Mouse (Mus musculus): ENCODE measurements around the gene Gm44790. TPM values are rescaled to one million over a fixed set of nuclear protein-coding genes. Genes with fewer than 3 reads are reported as not detected.

Gene Gm44790
- total and polyA plus RNA-seq, 2 experiments: 0.83 to 4.0 TPM

GRCm38 (mm10) chr6:86471317-86471716 is 44.9 kb downstream of the Gm44790 start:
- peaks cover 14% of the 10 kb centered on the region; the same call in 1 of the 2 replicates for H3K4me1 ChIP-seq (ENCODE audit: control insufficient read depth, insufficient read depth, low read length)
- H3K36me3 ChIP-seq (ENCODE audit: control insufficient read depth, insufficient read depth, low read length): peaks cover 2% of the 10 kb centered on the region; the same call in 1 of the 2 replicates
- H3K4me3 ChIP-seq (ENCODE audit: insufficient read depth, low read depth, low read length): 0 out of 2 replicates have a peak overlapping the region, but pooled peaks have one; percentile 54
- no peak for DNase-seq (ENCODE audit: extremely low read depth, low read depth, low spot score)
- WGBS: 84% methylated on average over 3 of the region's 3 CpGs
- no peaks in the 10 kb centered on the region for H3K27me3 ChIP-seq (ENCODE audit: control insufficient read depth, insufficient read depth, low read length)
- H3K79me2 ChIP-seq (ENCODE audit: control insufficient read depth, insufficient read depth, low read length): no peaks in the 10 kb centered on the region
- peak overlapping the region; percentile 71 for H3K27ac ChIP-seq (replicated peaks; ENCODE audit: insufficient read depth, low read depth, low read length)
- peak overlapping the region; percentile 76; the same call in 1 of the 2 replicates for H3K9ac ChIP-seq (ENCODE audit: low read depth, low read length)
- TF ChIP-seq CTCF (IDR thresholded peaks at IDR 0.05; ENCODE audit: low read depth, low read length): no peak
- TF ChIP-seq POLR2A (IDR thresholded peaks at IDR 0.05; ENCODE audit: extremely low read depth, insufficient read depth, low read length): no peak

- H3K27ac ChIP-seq (replicated peaks; ENCODE audit: insufficient read depth, low read depth, low read length): peak overlapping the region; percentile 71
- peaks cover 2% of the 10 kb centered on the region; the same call in 1 of the 2 replicates for H3K36me3 ChIP-seq (ENCODE audit: control insufficient read depth, insufficient read depth, low read length)
- peak overlapping the region; percentile 54 for H3K4me3 ChIP-seq (ENCODE audit: insufficient read depth, low read depth, low read length)
- 11% methylated on average over 9 of the region's 9 CpGs for WGBS
- no peak for DNase-seq (ENCODE audit: extremely low read depth, low read depth, low spot score)
- no peaks in the 10 kb centered on the region for H3K79me2 ChIP-seq (ENCODE audit: control insufficient read depth, insufficient read depth, low read length)
- H3K27me3 ChIP-seq (ENCODE audit: control insufficient read depth, insufficient read depth, low read length): no peaks in the 10 kb centered on the region
- peaks cover 14% of the 10 kb centered on the region; the same call in 1 of the 2 replicates for H3K4me1 ChIP-seq (ENCODE audit: control insufficient read depth, insufficient read depth, low read length)
- peak overlapping the region; percentile 76 for H3K9ac ChIP-seq (ENCODE audit: low read depth, low read length)
- TF ChIP-seq CTCF (IDR thresholded peaks at IDR 0.05; ENCODE audit: low read depth, low read length) (no peak), POLR2A (IDR thresholded peaks at IDR 0.05; ENCODE audit: extremely low read depth, insufficient read depth, low read length) (no peak)
Measured at GRCm38 (mm10) chr6:86471760-86472099, 45.3 kb downstream of the Gm44790 start.

DNA sequence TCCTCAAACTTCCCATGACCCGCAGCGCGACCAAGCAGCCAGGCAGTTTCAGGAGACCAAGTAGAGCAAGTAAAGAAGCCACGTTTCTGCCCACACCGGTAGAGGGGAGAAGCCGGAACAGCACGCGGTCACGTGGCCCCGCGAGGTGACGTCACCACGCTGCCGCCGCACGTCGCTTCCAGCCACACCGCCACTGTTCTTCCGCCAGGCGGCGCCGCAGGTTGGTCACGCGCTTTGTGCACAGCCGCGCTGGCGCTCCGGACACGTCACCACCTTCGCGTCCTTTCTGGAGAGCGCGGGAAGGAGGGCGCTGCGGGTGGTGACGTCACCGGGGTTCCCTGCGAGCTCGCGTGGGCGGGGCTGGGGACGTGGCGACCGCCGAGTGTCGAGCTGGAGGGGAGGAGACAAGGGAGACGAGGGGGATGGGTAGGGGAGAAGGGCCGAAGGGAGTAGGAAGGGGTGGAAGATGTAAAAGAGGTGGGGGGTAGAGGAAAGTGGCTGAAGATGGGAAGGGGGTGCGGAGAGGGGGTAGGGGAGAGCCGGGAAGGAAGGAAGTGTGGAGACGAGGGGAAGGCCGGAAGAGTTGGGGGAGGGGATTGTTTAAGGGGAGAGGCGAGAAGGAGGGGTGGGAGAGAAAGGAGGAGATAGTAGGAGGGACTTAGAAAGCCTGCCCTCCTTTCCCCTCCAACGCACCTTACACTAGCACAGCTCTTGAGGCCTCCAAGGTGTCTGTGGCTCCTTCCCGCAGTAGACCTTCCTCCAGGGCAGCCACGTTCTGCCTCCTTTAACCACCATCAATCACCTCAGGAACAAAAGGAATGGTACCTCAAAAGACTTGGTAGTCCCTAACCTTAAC is 45.9 kb downstream of the Gm44790 start:
- Histone ChIP-seq H3K27ac (replicated peaks; ENCODE audit: insufficient read depth, low read depth, low read length) (peak overlapping the region; percentile 83), H3K36me3 (ENCODE audit: control insufficient read depth, insufficient read depth, low read length) (peaks cover 2% of the 10 kb centered on the region; the same call in 1 of the 2 replicates), H3K79me2 (ENCODE audit: control insufficient read depth, insufficient read depth, low read length) (no peaks in the 10 kb centered on the region), H3K4me1 (ENCODE audit: control insufficient read depth, insufficient read depth, low read length) (peaks cover 14% of the 10 kb centered on the region; the same call in 1 of the 2 replicates), H3K27me3 (ENCODE audit: control insufficient read depth, insufficient read depth, low read length) (no peaks in the 10 kb centered on the region), H3K4me3 (ENCODE audit: insufficient read depth, low read depth, low read length) (peak overlapping the region; percentile 54), H3K9ac (ENCODE audit: low read depth, low read length) (peak overlapping the region; percentile 76)
- 1% methylated on average over 56 of the region's 56 CpGs for WGBS
- TF ChIP-seq POLR2A (IDR thresholded peaks at IDR 0.05; ENCODE audit: extremely low read depth, insufficient read depth, low read length) (peak; percentile 70), CTCF (IDR thresholded peaks at IDR 0.05; ENCODE audit: low read depth, low read length) (peak; percentile 96)
- DNase-seq (ENCODE audit: extremely low read depth, low read depth, low spot score): peak; percentile 84

DNA sequence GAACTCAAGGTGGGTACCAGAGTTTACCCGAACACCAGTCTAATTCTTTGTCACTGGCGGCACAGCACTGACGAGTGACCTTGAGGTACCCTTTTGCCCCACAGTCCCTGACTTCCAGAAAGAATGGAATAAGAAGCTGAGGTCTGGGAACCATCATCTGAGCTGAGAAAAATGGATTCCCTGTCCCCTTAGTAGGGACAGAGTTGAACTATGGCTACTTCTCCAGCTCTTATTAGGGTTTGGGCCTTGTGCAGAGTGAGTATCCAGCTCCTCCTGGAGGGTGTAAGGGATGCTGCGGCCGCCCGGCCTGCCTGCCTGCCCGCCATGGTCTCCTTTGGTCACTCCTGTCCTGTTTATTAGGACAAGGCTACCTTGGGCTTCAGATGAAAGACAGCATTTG is 46.6 kb downstream of the Gm44790 start:
- Histone ChIP-seq H3K4me3 (ENCODE audit: insufficient read depth, low read depth, low read length) (peak overlapping the region; percentile 54), H3K27me3 (ENCODE audit: control insufficient read depth, insufficient read depth, low read length) (no peaks in the 10 kb centered on the region), H3K27ac (replicated peaks; ENCODE audit: insufficient read depth, low read depth, low read length) (peak overlapping the region; percentile 83), H3K36me3 (ENCODE audit: control insufficient read depth, insufficient read depth, low read length) (peaks cover 2% of the 10 kb centered on the region; the same call in 1 of the 2 replicates), H3K79me2 (ENCODE audit: control insufficient read depth, insufficient read depth, low read length) (no peaks in the 10 kb centered on the region), H3K4me1 (ENCODE audit: control insufficient read depth, insufficient read depth, low read length) (peaks cover 14% of the 10 kb centered on the region; the same call in 1 of the 2 replicates), H3K9ac (ENCODE audit: low read depth, low read length) (peak overlapping the region; percentile 72)
- TF ChIP-seq POLR2A (IDR thresholded peaks at IDR 0.05; ENCODE audit: extremely low read depth, insufficient read depth, low read length) (no peak), CTCF (IDR thresholded peaks at IDR 0.05; ENCODE audit: low read depth, low read length) (no peak)
- DNase-seq (ENCODE audit: extremely low read depth, low read depth, low spot score): no peak
- WGBS: 72% methylated on average over 7 of the region's 7 CpGs

- Histone ChIP-seq H3K4me1 (ENCODE audit: control insufficient read depth, insufficient read depth, low read length) (peaks cover 14% of the 10 kb centered on the region; the same call in 1 of the 2 replicates), H3K27ac (replicated peaks; ENCODE audit: insufficient read depth, low read depth, low read length) (no peak overlapping the region), H3K27me3 (ENCODE audit: control insufficient read depth, insufficient read depth, low read length) (no peaks in the 10 kb centered on the region), H3K4me3 (ENCODE audit: insufficient read depth, low read depth, low read length) (no peak overlapping the region), H3K79me2 (ENCODE audit: control insufficient read depth, insufficient read depth, low read length) (no peaks in the 10 kb centered on the region), H3K36me3 (ENCODE audit: control insufficient read depth, insufficient read depth, low read length) (peaks cover 2% of the 10 kb centered on the region; the same call in 1 of the 2 replicates), H3K9ac (ENCODE audit: low read depth, low read length) (no peak overlapping the region)
- DNase-seq (ENCODE audit: extremely low read depth, low read depth, low spot score): no peak
- WGBS: 97% methylated on average over 5 of the region's 5 CpGs
- TF ChIP-seq CTCF (IDR thresholded peaks at IDR 0.05; ENCODE audit: low read depth, low read length) (no peak), POLR2A (IDR thresholded peaks at IDR 0.05; ENCODE audit: extremely low read depth, insufficient read depth, low read length) (no peak)
Measured at GRCm38 (mm10) chr6:86474072-86474471, 47.6 kb downstream of the Gm44790 start.
